Mouse (Mus musculus): Measurements from ENCODE around the gene Olfr1359.
"Not testable (repeated sequence)": the region's sequence is repeated elsewhere in the genome, so short reads cannot be mapped to it uniquely, and the experiment has no call there.

GRCm38 (mm10) chr13:21717397-21718357, 19.8 kb downstream of the Olfr1359 start, which contains the start of gene Hist1h3h:
- not testable (repeated sequence) for TF ChIP-seq GATA1 (IDR thresholded peaks at IDR 0.05; ENCODE audit: borderline replicate concordance, low read length); CTCF (IDR thresholded peaks at IDR 0.05; ENCODE audit: low read depth, low read length)
